Mouse (Mus musculus): Measurements from ENCODE around the gene Kcnh1.

Gene Kcnh1

GRCm38 (mm10) chr1:192269911-192270310, 79.3 kb downstream of the Kcnh1 start:
- peak; percentile 11 for DNase-seq

GRCm38 (mm10) chr1:192277801-192278385, 87.3 kb downstream of the Kcnh1 start:
- DNase-seq, result no peak

DNA sequence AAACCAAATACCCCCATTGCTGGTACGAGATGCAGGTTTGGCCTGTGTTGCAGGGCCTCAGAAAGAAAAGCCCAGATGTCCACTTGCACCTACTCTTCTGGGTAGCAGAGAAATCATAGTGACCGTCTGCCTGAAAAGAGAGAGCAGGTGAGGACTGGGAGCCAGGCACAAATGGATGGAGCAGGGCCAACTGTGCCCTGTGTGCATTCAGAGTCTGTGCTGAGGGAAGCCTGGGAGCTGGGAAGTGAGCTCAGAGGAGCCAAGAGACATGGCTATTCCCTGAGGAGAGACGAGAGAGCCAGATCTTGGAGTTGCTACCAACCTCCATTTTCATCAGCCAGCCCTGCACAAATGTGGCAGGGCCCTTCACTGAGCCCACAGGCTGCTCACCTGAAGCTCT, 93.8 kb downstream of the Kcnh1 start:
- DNase-seq, result no peak

GRCm38 (mm10) chr1:192284950-192285349, 94.4 kb downstream of the Kcnh1 start:
- no peak for DNase-seq

DNA sequence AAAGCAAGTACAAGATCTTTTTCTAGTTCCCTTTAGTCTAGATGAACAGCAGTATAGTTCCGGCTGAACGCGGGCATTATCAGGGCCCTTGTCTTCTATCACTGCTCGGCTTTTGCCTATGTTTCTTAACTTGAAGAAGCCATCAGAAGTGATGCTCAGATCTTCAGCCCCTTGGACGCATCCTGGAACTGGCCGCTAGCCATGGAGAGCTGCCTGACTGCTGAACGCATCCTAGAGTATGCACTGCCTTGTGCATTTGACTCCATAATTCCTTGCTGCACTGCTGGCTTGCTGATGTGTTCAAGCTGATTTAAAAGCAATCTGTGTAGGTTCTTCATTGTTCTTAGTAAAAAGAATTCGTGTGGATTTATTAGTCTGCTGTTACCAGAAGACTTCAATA, 97.9 kb downstream of the Kcnh1 start:
- no peak for DNase-seq

GRCm38 (mm10) chr1:192291286-192291685, 100.7 kb downstream of the Kcnh1 start:
- DNase-seq, result no peak

DNA sequence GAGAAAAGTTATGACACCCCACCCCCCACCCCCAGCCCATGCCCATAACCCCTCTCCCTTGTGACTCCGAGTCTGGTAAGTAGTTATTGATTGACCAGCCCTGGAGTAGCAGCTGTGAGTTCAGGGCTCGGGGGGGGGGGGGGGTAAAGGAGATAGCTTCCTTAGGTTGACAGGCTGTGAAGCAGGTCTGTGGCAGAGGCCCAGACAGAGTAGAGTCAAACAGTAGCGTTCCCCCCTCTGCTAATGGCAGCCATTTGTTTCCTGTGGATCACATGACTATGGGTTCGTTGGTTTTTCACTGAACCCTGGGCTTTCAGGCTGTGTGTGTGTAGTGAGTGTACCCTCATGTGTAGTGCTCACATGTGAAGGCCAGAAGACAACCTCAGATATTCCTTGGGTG, 102.8 kb downstream of the Kcnh1 start:
- no peak for DNase-seq

DNA sequence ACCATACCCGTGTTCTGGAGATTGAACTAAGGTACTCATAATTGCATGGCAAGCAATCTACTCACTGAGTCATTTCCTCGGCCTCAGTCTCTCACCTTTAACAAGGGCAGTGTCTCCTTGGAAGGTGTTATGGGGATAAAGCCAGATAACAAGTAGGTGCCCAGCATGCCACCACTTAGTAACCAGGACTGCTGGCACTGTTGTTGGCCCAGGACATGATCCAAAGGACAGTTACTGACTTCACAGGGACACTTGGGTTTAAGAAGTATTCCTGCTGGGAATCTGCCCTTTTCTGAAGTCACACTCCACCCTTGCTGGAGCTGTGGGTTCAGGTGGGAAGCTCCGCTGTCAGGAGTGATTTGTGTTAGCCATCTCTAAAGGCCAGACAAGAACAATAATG, 103.3 kb downstream of the Kcnh1 start:
- no peak for DNase-seq

GRCm38 (mm10) chr1:192295243-192295860, 104.8 kb downstream of the Kcnh1 start:
- DNase-seq, result no peak

GRCm38 (mm10) chr1:192295902-192296301, 105.3 kb downstream of the Kcnh1 start:
- DNase-seq, result no peak

- DNase-seq, result no peak
Measured at GRCm38 (mm10) chr1:192297481-192298128, 107.0 kb downstream of the Kcnh1 start.

DNA sequence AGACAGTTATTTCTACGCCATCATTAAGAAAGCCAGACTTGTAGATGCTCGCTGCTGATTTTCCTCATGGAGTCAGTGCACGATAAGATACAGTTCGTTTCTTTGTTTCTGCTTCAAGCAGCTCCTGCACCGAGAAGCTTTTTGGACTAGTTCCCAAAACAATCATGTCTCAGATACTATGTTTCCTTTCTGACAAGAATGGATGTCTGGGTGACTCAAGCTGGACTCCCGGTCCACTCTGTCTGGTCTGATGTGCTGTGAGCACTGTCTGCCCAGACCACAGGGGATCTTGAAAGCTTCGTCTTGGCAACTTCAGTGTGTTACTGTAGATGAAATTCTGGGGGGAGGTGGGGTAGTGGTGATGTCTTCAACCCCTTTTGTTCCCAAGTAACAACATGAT, 109.8 kb downstream of the Kcnh1 start:
- no peak for DNase-seq

GRCm38 (mm10) chr1:192303615-192304014, 113.0 kb downstream of the Kcnh1 start:
- DNase-seq, result no peak

- DNase-seq, result no peak
Measured at GRCm38 (mm10) chr1:192305155-192305554, 114.6 kb downstream of the Kcnh1 start.

DNA sequence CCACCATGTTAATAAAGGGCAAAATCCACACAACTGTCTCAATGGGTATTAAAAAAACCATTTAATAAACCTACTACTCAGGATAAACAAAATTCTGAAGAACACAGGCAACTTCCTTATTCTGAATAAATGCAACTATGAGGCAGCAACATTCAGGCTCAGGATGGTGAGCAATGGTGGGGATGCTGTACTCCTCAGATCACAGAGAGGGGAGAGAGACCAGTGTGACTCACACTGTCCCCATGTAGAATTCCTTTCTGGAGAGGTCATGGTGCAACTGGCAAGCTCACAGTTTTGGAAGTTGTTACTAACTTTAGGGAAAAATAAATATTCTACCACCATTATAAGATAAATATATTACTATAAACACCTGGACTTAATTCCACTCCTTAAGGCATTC, 116.5 kb downstream of the Kcnh1 start:
- DNase-seq, result no peak

DNA sequence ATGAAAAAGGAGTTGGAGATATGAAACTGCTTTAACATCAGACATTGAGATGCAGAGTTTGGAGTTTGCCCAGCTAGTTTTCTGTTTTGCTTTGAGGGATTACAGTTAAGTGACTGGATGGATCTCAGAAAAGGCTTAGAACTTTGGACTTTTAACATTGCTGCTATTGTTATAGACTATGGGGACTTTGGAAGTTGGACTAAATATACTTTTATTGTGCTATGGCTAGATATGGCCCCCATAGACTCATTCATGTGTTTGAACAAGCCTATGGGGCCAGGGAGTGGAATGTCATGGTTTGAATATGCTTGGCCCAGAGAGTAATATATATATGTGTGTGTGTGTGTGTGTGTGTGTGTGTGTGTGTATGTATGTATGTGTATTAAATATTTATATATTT, 120.7 kb downstream of the Kcnh1 start:
- DNase-seq, result no peak

DNA sequence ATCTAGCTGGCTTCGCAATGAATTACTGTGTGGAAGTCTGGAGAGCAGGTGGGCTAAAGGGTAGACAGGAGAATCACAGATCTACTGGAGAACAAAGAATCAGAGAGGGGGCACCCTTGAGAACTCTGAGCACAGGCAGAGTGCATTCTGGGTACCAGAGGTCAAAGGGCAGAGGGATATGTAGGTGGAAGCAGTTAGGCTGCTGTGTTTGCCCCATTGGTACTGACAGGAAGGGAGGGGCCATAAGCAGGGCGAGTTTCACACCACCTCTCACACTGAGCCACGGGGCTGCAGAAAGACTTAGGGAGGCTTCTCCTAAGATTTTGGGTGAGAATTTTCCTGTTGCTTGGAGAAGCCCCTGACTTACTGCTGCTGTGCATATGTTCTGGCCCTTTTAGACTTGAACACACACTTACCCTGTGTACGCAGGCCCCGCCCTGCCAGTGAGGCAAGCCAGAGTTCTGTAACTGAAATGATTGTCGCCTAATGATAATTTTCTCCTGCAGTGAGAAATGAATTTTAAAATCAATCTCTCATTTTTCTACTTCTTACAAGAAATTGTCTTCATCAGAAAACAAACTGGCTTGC, 121.4 kb downstream of the Kcnh1 start:
- no peak for DNase-seq

GRCm38 (mm10) chr1:192312446-192312845, 121.9 kb downstream of the Kcnh1 start:
- no peak for DNase-seq

GRCm38 (mm10) chr1:192312998-192313397, 122.4 kb downstream of the Kcnh1 start:
- no peak for DNase-seq

DNA sequence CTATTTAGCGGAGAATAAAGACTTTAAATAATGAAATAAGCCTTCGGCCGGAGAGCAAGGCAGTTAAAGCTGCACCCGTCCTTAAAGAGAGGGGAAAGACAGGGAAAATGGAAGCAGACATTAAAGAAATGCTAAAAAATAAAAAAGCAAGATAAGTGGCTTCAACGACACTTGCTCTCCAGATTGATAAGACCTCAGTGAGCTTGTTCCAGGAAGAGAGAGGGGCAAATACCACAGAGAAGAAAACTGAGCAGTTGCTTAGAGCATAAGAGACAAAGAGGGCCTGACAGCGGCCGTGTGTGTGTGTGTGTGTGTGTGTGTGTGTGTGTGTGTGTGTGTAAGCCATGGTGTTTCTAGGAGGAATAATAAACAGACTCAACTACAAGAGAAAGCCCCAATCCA, 123.0 kb downstream of the Kcnh1 start:
- no peak for DNase-seq

DNA sequence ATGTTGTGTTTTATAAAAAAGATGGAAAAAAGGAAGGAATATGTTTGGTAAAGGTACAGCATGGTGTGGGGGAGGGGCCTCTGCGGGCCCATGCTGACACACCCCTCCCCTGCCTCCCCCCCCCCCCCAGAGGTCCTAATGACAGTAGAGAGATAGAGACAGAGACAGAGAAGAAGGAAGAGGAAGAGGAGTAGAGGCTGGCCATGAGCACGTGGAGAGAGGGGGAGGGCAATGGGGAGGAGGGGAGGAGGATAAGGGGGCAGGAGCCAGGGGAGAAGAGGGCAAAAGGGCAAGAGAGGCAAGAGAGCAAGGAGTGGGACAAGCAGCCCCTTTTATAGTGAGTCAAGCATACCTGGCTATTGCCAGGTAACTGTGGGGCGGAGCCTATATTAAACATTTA, 123.5 kb downstream of the Kcnh1 start:
- no peak for DNase-seq

GRCm38 (mm10) chr1:192315392-192316070, 125.0 kb downstream of the Kcnh1 start:
- no peak for DNase-seq

GRCm38 (mm10) chr1:192324223-192324622, 133.6 kb downstream of the Kcnh1 start:
- no peak for DNase-seq

GRCm38 (mm10) chr1:192327052-192327451, 136.5 kb downstream of the Kcnh1 start:
- DNase-seq, result no peak
